Mouse (Mus musculus): ENCODE measurements at regions not wholly inside any gene's neighbourhood (a gene's known extent, or its start where the extent isn't known, plus 50 kb on each side); places are given as distances from the start of the nearest gene placed in this dataset.
"Not testable (repeated sequence)": the region's sequence is repeated elsewhere in the genome, so short reads cannot be mapped to it uniquely, and the experiment has no call there.

- no peak for DNase-seq (ENCODE audit: low spot score in 2 of 2)
Measured at GRCm38 (mm10) chr3:121584317-121584716, 52.1 kb upstream of the Slc44a3 start.

GRCm38 (mm10) chr3:121582711-121583110 lies 50.5 kb upstream of the Slc44a3 start:
- not testable (repeated sequence) for DNase-seq (ENCODE audit: low spot score in 2 of 2)
